Mouse (Mus musculus) MEL (cell line): Measurements from ENCODE around the gene Pom121l2. TPM values are rescaled to one million over a fixed set of nuclear protein-coding genes. Genes with fewer than 3 reads are reported as not detected.

Experiments used
- DNase-seq: peaks from one replicate; pipeline ENCODE4 v3.0.0; 2011; ENCODE audit warnings: low read depth, low spot score
- H3K27ac ChIP-seq: 2 replicates; pipeline ENCODE4 v1.5.1; 2012; ENCODE audit warnings: low read depth, mild to moderate bottlenecking, control low read depth, low read length, moderate library complexity; ENCODE audit not compliant: control insufficient read depth
- H3K27me3 ChIP-seq, 2 experiments: fragments of 150-350 bp in 1 of 2; sonication (generic) in 1 of 2; 2 replicates each; pipeline ENCODE4 v1.6.1; 2012; ENCODE audit warnings: low read length in 2 of 2, mild to moderate bottlenecking in 2 of 2, improper control_type of control experiment in 1 of 2, moderate library complexity in 1 of 2; ENCODE audit not compliant: insufficient read depth in 2 of 2, control insufficient read depth in 1 of 2
- H3K36me3 ChIP-seq, 2 experiments: 2 replicates each; pipeline ENCODE4 v1.6.1; 2012 to 2014; ENCODE audit warnings: low read length in 2 of 2, improper control_type of control experiment in 1 of 2, inconsistent platforms in 1 of 2, mild to moderate bottlenecking in 1 of 2; ENCODE audit not compliant: insufficient read depth in 2 of 2, control insufficient read depth in 1 of 2
- H3K4me1 ChIP-seq, 2 experiments: fragments of 150-350 bp in 1 of 2; sonication (generic) in 1 of 2; 2 replicates each; pipeline ENCODE4 v1.6.1; 2012; ENCODE audit warnings: low read length in 2 of 2, improper control_type of control experiment in 1 of 2, mild to moderate bottlenecking in 1 of 2; ENCODE audit not compliant: insufficient read depth in 2 of 2, control insufficient read depth in 1 of 2
- H3K4me3 ChIP-seq, 2 experiments: fragments of 150-350 bp in 1 of 2; sonication (generic) in 1 of 2; 2 replicates each; pipeline ENCODE4 v1.5.1; 2012; ENCODE audit warnings: low read depth in 2 of 2, low read length in 2 of 2, mild to moderate bottlenecking in 2 of 2, moderate library complexity in 2 of 2, control low read depth in 1 of 2, improper control_type of control experiment in 1 of 2; ENCODE audit not compliant: control insufficient read depth in 1 of 2, insufficient read depth in 1 of 2
- H3K79me2 ChIP-seq: 2 replicates; pipeline ENCODE4 v1.6.1; 2012; ENCODE audit warnings: mild to moderate bottlenecking, low read length, moderate library complexity; ENCODE audit not compliant: control insufficient read depth, poor library complexity, insufficient read depth
- H3K9ac ChIP-seq: 2 replicates; pipeline ENCODE4 v1.6.1; 2012; ENCODE audit warnings: low read depth, mild to moderate bottlenecking, control low read depth, low read length, moderate library complexity; ENCODE audit not compliant: control insufficient read depth, poor library complexity, severe bottlenecking
- H3K9me3 ChIP-seq: fragments of 150-350 bp; sonication (generic); replicated peaks from 2 replicates; pipeline ENCODE4 v1.6.1; 2012; ENCODE audit warnings: mild to moderate bottlenecking, low read length, improper control_type of control experiment, moderate library complexity; ENCODE audit not compliant: insufficient read depth
- BHLHE40 ChIP-seq: IDR thresholded peaks from 2 replicates; pipeline ENCODE4 v1.6.1; 2012; ENCODE audit warnings: low read depth, mild to moderate bottlenecking, inconsistent platforms, low read length, improper control_type of control experiment, borderline replicate concordance
- CTCF ChIP-seq, 3 experiments: IDR thresholded peaks in 2 of 3; conservative IDR thresholded peaks in 1 of 3; 2 replicates each; pipeline ENCODE4 v1.5.1; 2011 to 2012; ENCODE audit warnings: low read length in 3 of 3, low read depth in 2 of 3, mild to moderate bottlenecking in 2 of 3, improper control_type of control experiment in 1 of 3, inconsistent platforms in 1 of 3, mixed read lengths in 1 of 3, moderate library complexity in 1 of 3; ENCODE audit not compliant: control insufficient read depth in 1 of 3, insufficient read depth in 1 of 3, poor library complexity in 1 of 3, severe bottlenecking in 1 of 3
- E2F4 ChIP-seq: IDR thresholded peaks from 2 replicates; pipeline ENCODE4 v1.6.1; 2011; ENCODE audit warnings: low read depth, low read length, improper control_type of control experiment, borderline replicate concordance
- EP300 ChIP-seq, 2 experiments: IDR thresholded peaks; 2 replicates each; pipeline ENCODE4 v1.6.1; 2011; ENCODE audit warnings: improper control_type of control experiment in 2 of 2, low read length in 2 of 2, low read depth in 1 of 2, mild to moderate bottlenecking in 1 of 2
- ETS1 ChIP-seq: IDR thresholded peaks from 2 replicates; pipeline ENCODE4 v1.6.1; 2012; ENCODE audit warnings: low read depth, mild to moderate bottlenecking, inconsistent platforms, low read length, improper control_type of control experiment, moderate library complexity
- GABPA ChIP-seq: IDR thresholded peaks from 2 replicates; pipeline ENCODE4 v1.6.1; 2012; ENCODE audit warnings: low read depth, mild to moderate bottlenecking, inconsistent platforms, low read length, improper control_type of control experiment, moderate library complexity
- GATA1 ChIP-seq: IDR thresholded peaks from 2 replicates; pipeline ENCODE4 v1.6.1; 2011; ENCODE audit warnings: low read depth, low read length, improper control_type of control experiment
- HCFC1 ChIP-seq: IDR thresholded peaks from 2 replicates; pipeline ENCODE4 v1.6.1; 2012; ENCODE audit warnings: low read depth, mild to moderate bottlenecking, inconsistent platforms, low read length, improper control_type of control experiment, moderate library complexity
- JUND ChIP-seq: IDR thresholded peaks from 2 replicates; pipeline ENCODE4 v1.6.1; 2011; ENCODE audit warnings: low read depth, mild to moderate bottlenecking, improper control_type of control experiment, low read length
- MAFK ChIP-seq: IDR thresholded peaks from 2 replicates; pipeline ENCODE4 v1.6.1; 2011; ENCODE audit warnings: low read depth, mild to moderate bottlenecking, low read length, improper control_type of control experiment, borderline replicate concordance
- MAX ChIP-seq: IDR thresholded peaks from 2 replicates; pipeline ENCODE4 v1.6.1; 2011; ENCODE audit warnings: low read length, improper control_type of control experiment
- MXI1 ChIP-seq: IDR thresholded peaks from 2 replicates; pipeline ENCODE4 v1.6.1; 2011; ENCODE audit warnings: mild to moderate bottlenecking, low read depth, low read length, improper control_type of control experiment
- MYB ChIP-seq: IDR thresholded peaks from 2 replicates; pipeline ENCODE4 v1.6.1; 2011; ENCODE audit warnings: mild to moderate bottlenecking, low read depth, low read length, improper control_type of control experiment
- MYC ChIP-seq: IDR thresholded peaks from 2 replicates; pipeline ENCODE4 v1.6.1; 2011; ENCODE audit warnings: low read depth, mild to moderate bottlenecking, low read length, improper control_type of control experiment, moderate library complexity
- NRF1 ChIP-seq: IDR thresholded peaks from 2 replicates; pipeline ENCODE4 v1.6.1; 2014; ENCODE audit warnings: low read depth, mild to moderate bottlenecking, inconsistent platforms, low read length, improper control_type of control experiment, moderate library complexity; ENCODE audit not compliant: poor library complexity, insufficient read depth, severe bottlenecking
- POLR2A ChIP-seq, 2 experiments: IDR thresholded peaks; 2 replicates each; pipeline ENCODE4 v1.6.1; 2011 to 2012; ENCODE audit warnings: low read length in 2 of 2, mild to moderate bottlenecking in 2 of 2, control low read depth in 1 of 2, improper control_type of control experiment in 1 of 2, low read depth in 1 of 2, moderate library complexity in 1 of 2; ENCODE audit not compliant: control insufficient read depth in 1 of 2, insufficient read depth in 1 of 2, poor library complexity in 1 of 2
- POLR2AphosphoS2 ChIP-seq: IDR thresholded peaks from 2 replicates; pipeline ENCODE4 v1.6.1; 2011; ENCODE audit warnings: low read length, improper control_type of control experiment
- POLR2AphosphoS5 ChIP-seq: IDR thresholded peaks from 2 replicates; pipeline ENCODE4 v1.6.1; 2012; ENCODE audit warnings: low read depth, borderline replicate concordance, mild to moderate bottlenecking, inconsistent platforms, low read length, moderate library complexity, mixed read lengths
- RAD21 ChIP-seq: IDR thresholded peaks from 2 replicates; pipeline ENCODE4 v1.6.1; 2011; ENCODE audit warnings: mild to moderate bottlenecking, low read depth, low read length, improper control_type of control experiment
- RCOR1 ChIP-seq: IDR thresholded peaks from 2 replicates; pipeline ENCODE4 v1.6.1; 2012; ENCODE audit warnings: low read depth, mild to moderate bottlenecking, inconsistent platforms, low read length, improper control_type of control experiment
- SIN3A ChIP-seq: IDR thresholded peaks from 2 replicates; pipeline ENCODE4 v1.6.1; 2012; ENCODE audit warnings: low read length, improper control_type of control experiment, inconsistent platforms
- SMC3 ChIP-seq: IDR thresholded peaks from 2 replicates; pipeline ENCODE4 v1.6.1; 2011; ENCODE audit warnings: low read depth, low read length, improper control_type of control experiment
- TAL1 ChIP-seq: IDR thresholded peaks from 2 replicates; pipeline ENCODE4 v1.6.1; 2012; ENCODE audit warnings: mild to moderate bottlenecking, inconsistent platforms, low read length, moderate library complexity, mixed read lengths
- TBP ChIP-seq: IDR thresholded peaks from 2 replicates; pipeline ENCODE4 v1.8.0; 2011; ENCODE audit warnings: low read depth, low read length, improper control_type of control experiment
- TCF12 ChIP-seq: IDR thresholded peaks from 2 replicates; pipeline ENCODE4 v1.6.1; 2014; ENCODE audit warnings: low read depth, mild to moderate bottlenecking, inconsistent platforms, low read length, improper control_type of control experiment, moderate library complexity
- USF2 ChIP-seq, 2 experiments: IDR thresholded peaks; 2 replicates each; pipeline ENCODE4 v1.6.1; 2011 to 2012; ENCODE audit warnings: improper control_type of control experiment in 2 of 2, low read length in 2 of 2, borderline replicate concordance in 1 of 2, inconsistent platforms in 1 of 2, low read depth in 1 of 2, mild to moderate bottlenecking in 1 of 2; ENCODE audit not compliant: insufficient read depth in 1 of 2
- ZKSCAN1 ChIP-seq: IDR thresholded peaks from 2 replicates; pipeline ENCODE4 v1.6.1; 2012; ENCODE audit warnings: low read depth, mild to moderate bottlenecking, inconsistent platforms, low read length, improper control_type of control experiment, moderate library complexity
- polyA plus RNA-seq, 2 experiments: library from polyadenylated mRNA; stranded (reverse) in 1 of 2; unstranded in 1 of 2; fragments of >175 nt in 1 of 2; fragments of >200 nt in 1 of 2; gene quantifications; 2 replicates each; pipeline versions ENCODE4 v1.2.1 to v1.2.4; 2012; ENCODE audit warnings: low replicate concordance in 2 of 2, low read depth in 1 of 2; ENCODE audit not compliant: insufficient read length in 2 of 2, insufficient read depth in 1 of 2, missing spikeins in 1 of 2
- total RNA-seq: library from RNA; depleted of rRNA; stranded (reverse); fragments of 300-350 nt; gene quantifications from 2 replicates; pipeline ENCODE4 v1.2.3, GENCODE M21; 2012

The Pom121l2 gene
- total and polyA plus RNA-seq, 3 experiments, result not detected

DNA sequence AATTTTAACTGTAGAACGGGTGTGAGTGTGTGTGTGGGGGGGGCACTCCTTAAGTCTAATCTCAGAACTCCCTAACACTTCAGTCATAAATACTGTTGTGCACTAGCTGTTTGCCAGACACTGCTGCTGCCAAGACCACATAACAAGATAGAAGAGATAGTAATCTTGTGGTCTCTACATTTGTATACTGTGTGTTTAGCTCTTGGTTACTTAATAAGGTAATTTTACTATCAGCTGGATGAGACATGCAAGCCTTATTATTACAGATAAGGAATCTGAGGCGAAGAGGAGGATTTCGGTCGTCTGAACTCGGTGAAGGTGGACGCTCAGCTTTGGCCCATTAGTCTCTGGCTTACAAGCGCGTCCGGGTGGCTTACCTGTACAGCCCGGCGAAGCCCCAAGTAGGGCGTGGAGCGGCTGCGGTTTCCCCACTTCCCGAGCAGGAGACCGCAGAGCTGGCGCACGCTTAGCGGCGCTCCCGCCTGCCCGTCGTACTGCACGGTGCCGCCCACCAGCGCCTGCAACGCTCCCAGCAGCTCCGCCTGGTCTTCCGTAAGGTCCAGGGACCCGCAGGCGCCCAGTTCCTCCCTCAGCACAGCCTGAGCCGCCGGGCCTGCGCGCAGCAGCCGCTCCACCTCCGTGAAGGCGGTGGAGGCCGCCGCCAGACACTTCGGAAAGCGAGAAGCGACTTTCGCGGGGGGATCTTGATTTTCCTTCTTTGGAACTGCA is 24.8 kb downstream of the Pom121l2 start:
- Histone ChIP-seq H3K27ac (no peak overlapping the region), H3K9me3 (no peaks in the 10 kb centered on the region), H3K36me3 (peaks cover 0 to 7% of the 10 kb centered on the region in 2 experiments; a peak in 2 of 4 replicates), H3K79me2 (no peaks in the 10 kb centered on the region), H3K9ac (peak overlapping the region; percentile 36), H3K4me1 (peaks cover 0 to 18% of the 10 kb centered on the region in 2 experiments; a peak in 2 of 4 replicates), H3K27me3 (peaks cover 2 to 10% of the 10 kb centered on the region in 2 experiments; a peak in 3 of 4 replicates), H3K4me3 (peak overlapping the region; percentile 51 to 77)
- peak; percentile 68 for DNase-seq
- TF ChIP-seq POLR2AphosphoS5, result no peak
- no peak for TF ChIP-seq HCFC1
- TF ChIP-seq TAL1, result no peak
- no peak for TF ChIP-seq POLR2AphosphoS2
- no peak for TF ChIP-seq MAFK
- TF ChIP-seq ETS1, result no peak
- TF ChIP-seq RAD21, result no peak
- TF ChIP-seq EP300 (IDR thresholded peaks at IDR 0.05; ENCODE audit: low read depth in 1 of 2, low read length in 2 of 2), result peak in 1 of 2 experiments; percentile 3; a peak in 1 of 4 replicates
- TF ChIP-seq BHLHE40, result 0 out of 2 replicates have a peak, but pooled peaks have one; percentile 13
- TF ChIP-seq NRF1, result no peak
- no peak for TF ChIP-seq POLR2A (IDR thresholded peaks at IDR 0.05; ENCODE audit: control insufficient read depth in 1 of 2, insufficient read depth in 1 of 2, low read depth in 1 of 2, low read length in 2 of 2, poor library complexity in 1 of 2)
- TF ChIP-seq RCOR1, result no peak
- no peak for TF ChIP-seq SIN3A
- no peak for TF ChIP-seq MYC
- TF ChIP-seq GATA1, result peak; percentile 46
- TF ChIP-seq TCF12, result no peak
- TF ChIP-seq ZKSCAN1, result no peak

DNA sequence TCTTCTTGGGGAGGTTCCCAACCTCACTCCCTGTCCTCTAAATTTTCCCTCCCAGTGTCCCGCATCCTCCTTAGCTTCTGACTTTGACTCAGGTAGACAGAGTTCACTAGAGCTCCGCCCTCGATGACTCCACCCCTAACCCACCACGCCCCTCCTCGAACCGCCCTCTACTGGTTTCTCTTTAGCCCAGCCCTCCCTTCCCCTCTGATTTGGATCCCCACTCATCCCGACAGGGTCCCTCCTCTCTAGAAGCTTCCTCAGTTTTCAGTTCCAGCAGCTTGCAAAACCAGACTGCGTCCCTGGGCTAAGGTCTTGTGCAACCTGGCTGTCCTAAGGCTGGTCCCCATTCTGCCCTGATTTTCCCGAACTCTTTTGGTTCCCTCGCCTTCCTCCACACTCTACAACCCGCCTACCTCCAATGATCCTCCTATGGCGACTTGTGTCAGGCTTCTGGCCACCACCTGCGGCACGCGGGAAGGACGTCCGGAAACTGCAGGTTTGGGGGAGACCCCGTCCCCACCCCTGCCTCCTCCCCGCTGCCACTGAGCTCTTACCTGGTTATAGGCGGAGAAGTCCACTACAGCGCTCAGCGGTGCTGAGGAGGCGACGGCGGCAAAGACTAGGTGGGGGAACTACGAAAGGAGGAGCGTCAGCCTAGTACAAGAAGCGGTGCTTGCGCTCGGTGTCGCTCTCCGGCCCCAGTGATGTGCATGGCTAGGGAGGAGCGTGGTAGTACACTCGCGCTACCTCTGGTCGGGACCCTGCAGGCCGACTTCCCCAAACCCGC is 25.5 kb downstream of the Pom121l2 start:
- peak; percentile 72 for DNase-seq
- peak overlapping the region; percentile 36 for H3K9ac ChIP-seq
- H3K79me2 ChIP-seq, result no peaks in the 10 kb centered on the region

More for the DNA sequence above, 25.5 kb downstream of the Pom121l2 start:
- no peak overlapping the region for H3K27ac ChIP-seq
- peak overlapping the region; percentile 51 to 77 for H3K4me3 ChIP-seq
- peaks cover 0 to 7% of the 10 kb centered on the region in 2 experiments; a peak in 2 of 4 replicates for H3K36me3 ChIP-seq
- no peak for TF ChIP-seq ETS1
- TF ChIP-seq MYB, result no peak
- TF ChIP-seq TBP, result no peak
- no peak for TF ChIP-seq USF2 (IDR thresholded peaks at IDR 0.05; ENCODE audit: borderline replicate concordance in 1 of 2, insufficient read depth in 1 of 2, low read depth in 1 of 2, low read length in 2 of 2)
- no peak for TF ChIP-seq MXI1
- no peak for TF ChIP-seq GATA1
- TF ChIP-seq SMC3, result no peak
- no peak for TF ChIP-seq JUND
- no peak for TF ChIP-seq RAD21
- TF ChIP-seq MYC, result no peak
- no peak for TF ChIP-seq E2F4
- no peak for TF ChIP-seq BHLHE40
- no peak for TF ChIP-seq MAX
- no peak for TF ChIP-seq GABPA
- TF ChIP-seq POLR2AphosphoS5, result no peak
- no peak for TF ChIP-seq CTCF (IDR thresholded peaks at IDR 0.05 in 2 of 3, conservative IDR thresholded peaks at IDR 0.05 in 1 of 3; ENCODE audit: control insufficient read depth in 1 of 3, insufficient read depth in 1 of 3, low read depth in 2 of 3, low read length in 3 of 3, poor library complexity in 1 of 3, severe bottlenecking in 1 of 3)
- no peak for TF ChIP-seq RCOR1
- peaks cover 0 to 13% of the 10 kb centered on the region in 2 experiments; a peak in 2 of 4 replicates for H3K4me1 ChIP-seq
- H3K9me3 ChIP-seq, result no peaks in the 10 kb centered on the region
- H3K27me3 ChIP-seq, result peaks cover 2 to 10% of the 10 kb centered on the region in 2 experiments; a peak in 3 of 4 replicates
